Mouse (Mus musculus) right cerebral cortex, postnatal 36 days (tissue): Measurements from ENCODE around the gene Auts2.

Experiments used
- DNase-seq, 2 experiments: peaks; one replicate each; pipeline ENCODE4 v3.0.0; 2022; ENCODE audit warnings: low spot score in 2 of 2, mixed read lengths in 1 of 2

The Auts2 gene

DNA sequence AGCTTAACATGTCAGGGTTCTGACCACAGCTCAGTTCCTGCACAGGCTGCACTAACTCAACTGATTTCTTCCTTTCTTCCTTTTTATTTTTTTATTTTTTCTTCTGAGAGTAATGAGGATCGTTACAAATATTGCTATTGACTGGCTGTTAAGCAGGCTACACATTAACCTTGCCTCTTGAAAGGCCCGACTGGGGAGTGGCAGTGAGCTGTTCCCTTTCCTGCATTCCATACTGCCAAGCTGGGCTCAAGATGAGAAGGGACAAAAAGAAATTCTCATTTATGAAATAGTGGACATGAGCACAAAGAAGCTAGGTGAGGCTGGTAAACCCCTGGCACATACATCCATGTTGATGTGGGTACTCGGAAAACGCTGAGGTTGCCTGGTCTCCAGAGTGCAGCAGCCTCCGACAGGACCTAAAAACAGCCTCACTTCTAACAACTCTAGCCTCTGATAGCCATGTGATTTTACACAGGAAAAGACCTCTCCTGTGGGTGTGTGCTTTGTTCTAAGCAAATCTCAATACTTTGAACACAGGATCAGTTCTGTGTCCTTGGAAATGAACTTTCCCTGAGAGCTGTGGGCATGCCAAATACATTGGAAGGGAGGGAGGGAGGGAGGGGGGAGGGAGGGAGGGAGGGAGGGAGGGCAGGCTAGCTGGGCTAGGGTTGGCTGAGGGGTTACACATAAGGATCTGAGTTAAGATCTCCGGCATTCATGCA, 707.0 kb downstream of the Auts2 start:
- DNase-seq = no peak

DNA sequence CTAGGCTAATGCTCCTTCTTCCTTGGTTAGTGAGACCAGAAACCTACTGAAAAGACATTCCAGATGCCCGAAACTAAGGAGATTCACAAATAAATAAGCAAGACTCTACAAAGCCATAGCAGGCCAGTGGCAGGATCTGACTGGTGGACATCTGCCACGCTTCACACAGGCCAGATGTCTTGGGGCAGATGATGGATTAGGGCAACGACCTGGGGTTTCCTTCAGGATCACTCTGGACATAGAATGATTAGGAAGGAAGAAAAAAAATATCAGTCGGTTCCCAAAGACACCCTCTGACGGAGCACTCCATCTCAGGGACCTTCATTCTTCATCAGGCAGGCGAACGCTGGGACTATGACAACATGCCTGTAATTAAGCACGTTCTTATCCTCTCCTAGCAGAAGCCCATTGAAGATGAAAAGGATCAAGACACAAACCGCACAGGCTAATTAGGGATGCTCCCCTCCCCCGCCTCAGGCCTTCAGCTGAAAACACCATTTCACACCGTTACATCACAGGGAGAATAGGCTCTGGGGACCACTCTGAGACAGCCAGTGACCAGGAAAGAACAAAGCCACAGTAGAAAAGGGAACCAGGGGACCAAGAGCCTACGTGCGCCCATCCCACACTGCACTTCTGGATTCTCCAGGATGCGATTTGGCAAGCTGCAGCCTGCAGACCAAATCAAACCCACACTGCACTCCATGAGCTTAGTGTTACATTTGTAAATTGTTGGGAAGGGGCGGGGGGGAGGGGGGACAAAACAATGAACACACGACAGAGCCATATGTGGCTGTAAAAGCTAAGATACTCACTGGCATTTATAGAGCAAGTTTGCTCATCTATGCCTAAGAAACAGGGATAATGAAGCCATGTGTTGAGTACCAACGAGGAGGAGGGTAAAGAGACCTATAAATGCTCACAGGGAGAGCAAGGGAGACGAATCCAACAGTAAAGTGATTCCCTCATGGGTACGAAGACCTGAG, 710.0 kb downstream of the Auts2 start:
- DNase-seq = no peak

DNA sequence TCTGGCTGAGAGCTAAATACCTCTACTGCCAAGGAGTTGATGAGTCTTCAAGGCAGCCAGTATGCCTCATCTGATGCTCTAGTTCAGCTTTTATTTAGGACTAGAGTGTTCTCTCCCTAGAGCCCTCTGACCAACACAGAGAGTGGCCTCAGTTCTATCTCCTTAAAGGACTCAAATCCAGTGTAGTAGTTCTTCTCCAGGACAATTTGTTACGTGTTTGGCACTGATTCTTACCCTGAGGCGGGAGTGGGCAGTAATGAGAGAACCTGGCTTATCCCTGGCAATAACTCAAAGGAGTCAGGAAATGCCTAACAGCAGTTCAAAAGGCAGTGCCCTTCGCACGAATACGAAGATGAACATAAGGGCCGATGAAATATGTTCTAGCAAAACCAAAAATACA, 713.0 kb downstream of the Auts2 start:
- no peak for DNase-seq

DNA sequence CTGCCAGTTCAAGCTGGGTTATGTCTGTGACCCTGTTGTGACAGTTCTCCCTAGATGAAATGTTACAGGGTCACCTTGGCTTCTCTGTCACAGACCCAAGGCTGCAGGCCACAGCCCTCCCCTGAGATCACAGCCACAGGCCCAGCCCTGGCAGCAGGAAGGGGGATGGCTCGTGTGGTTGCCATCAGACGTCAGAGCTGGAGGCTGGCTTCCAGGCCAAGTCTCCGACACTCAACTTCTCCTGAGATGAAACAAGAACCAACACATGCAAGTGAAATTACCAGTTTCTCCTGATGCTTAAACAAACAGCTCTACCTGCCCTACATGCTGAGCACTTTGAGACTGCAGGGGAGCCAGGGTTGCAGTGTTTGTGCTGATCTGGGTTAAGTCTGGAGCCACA, 713.9 kb downstream of the Auts2 start:
- no peak for DNase-seq

DNA sequence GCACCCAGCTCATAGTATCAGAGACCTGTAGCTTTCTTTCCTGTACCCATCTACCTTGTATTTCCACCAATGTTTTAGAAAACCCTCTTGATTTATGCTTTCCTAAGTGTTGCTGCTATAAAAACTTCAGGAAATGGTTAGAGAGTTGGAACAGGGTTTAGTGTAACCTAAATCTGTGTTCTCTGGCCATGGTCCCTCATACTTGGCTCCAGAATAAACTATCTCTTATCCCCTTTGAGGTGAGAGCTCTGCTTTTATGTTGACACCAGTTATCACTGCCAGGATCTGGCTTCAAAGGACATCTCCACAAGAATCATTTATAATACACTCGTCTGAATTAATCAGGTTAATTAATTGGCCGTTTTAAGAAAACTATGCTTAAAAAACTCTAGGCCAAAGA, 714.5 kb downstream of the Auts2 start:
- no peak for DNase-seq

GRCm38 (mm10) chr5:131826362-131827261, 716.5 kb downstream of the Auts2 start:
- no peak for DNase-seq

GRCm38 (mm10) chr5:131825421-131825820, 717.7 kb downstream of the Auts2 start:
- no peak for DNase-seq

DNA sequence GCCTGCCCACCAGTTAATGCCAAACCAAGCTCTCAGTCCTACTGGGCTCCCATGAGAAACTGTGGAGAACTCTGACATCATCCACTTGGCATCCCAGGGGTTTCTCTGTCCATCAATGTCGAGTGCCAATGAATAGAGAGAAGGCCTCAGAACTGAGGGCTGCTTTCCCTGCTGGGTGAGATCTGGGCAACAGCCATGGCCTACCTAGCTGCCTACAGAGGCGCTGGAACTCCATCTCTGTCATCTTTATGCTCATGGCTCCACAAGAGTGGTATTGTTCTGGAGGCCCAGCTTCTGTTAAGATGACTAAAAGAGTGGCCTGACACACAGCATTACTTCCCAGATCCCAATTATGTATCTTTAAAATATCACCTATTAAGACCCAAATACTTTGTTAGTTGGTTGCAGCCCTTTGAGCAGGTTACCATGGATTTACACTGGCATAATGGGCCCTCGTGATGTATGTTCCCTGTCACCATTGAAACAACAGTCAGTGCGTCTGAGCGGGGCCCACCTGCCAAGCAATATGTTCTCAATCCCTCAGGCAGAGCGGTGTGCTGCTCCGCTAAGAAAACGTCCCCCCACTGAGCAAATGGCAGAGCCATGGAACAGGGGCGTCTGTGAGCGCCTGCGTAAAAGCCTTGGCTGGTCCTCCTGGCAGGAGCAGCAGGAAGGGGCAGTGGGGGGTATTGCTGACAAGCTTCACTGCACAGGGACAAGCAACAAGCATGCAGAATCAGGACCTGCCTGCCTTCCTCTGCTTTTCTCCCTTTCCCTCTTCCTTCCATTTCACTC, 718.8 kb downstream of the Auts2 start:
- DNase-seq = no peak

DNA sequence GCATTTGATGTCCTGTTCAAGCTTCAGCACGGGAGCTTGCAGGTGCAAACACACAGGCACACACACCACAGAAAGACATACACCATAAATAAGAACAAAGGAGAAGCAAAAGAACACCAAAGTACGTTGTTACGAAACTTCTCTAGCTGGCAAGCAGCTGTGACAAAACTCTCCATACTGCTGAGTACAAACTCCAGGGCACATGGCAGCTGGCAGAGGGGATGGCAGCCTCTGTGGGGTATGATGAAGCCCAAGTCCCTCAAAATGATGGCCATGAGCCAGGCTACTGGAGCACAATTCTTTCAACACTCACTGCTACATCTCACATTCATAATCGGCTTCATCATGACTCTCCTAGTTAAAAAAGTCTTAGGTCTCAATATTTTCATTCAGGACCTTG, 721.7 kb downstream of the Auts2 start:
- DNase-seq = no peak

GRCm38 (mm10) chr5:131819251-131819691, 723.9 kb downstream of the Auts2 start:
- DNase-seq = peak; percentile 73 to 84

GRCm38 (mm10) chr5:131815498-131815897, 727.6 kb downstream of the Auts2 start:
- DNase-seq = no peak

DNA sequence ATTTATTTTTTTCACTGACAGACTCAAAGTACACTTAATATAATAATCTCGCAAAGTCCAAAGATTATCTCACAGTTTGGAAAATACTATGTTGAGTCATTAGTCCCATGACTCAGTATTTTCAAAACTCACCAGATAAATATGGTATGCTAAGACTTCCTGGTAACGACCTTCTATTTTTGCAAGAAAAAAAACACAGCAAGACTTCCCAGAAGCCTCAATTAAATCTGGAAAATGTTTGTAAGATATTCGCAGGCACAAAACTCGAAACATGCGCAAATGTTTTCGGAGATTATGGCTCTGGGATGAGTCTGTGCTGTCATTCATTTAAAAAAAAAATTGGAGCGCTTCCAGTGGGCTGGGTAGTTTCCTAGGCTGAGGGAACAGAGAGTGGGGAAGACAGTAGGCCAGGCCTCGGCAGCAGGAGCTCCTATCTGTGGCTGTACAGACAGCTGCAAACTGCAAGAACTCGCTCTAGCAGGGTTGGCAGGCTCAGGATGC, 728.6 kb downstream of the Auts2 start:
- peak in 1 of 2 experiments; percentile 31 for DNase-seq

DNA sequence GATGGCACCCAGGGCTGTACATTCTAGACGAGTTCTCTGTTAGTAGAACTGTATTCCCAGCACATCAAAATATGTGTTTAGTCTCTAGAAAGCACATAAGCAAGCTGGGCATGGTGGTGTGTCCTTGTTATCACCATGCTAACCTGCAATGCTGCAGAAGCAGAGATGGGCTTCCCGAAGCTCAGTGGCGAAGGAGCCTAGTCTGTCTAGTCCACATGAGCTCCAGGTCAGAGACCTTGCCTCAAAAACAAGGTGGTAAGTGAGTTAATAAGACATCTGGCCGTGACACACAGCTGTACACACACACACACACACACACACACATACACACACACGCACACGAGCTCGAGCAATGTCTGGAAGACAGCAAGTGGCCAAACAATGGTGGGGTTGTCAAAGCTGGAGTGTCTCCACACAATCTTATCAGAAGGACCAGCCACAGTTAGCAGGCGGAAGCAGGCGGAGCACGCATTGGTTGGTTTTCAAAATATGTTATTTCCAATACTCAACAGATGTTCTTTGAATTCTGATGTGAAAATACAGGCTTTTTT, 729.1 kb downstream of the Auts2 start:
- DNase-seq = no peak

DNA sequence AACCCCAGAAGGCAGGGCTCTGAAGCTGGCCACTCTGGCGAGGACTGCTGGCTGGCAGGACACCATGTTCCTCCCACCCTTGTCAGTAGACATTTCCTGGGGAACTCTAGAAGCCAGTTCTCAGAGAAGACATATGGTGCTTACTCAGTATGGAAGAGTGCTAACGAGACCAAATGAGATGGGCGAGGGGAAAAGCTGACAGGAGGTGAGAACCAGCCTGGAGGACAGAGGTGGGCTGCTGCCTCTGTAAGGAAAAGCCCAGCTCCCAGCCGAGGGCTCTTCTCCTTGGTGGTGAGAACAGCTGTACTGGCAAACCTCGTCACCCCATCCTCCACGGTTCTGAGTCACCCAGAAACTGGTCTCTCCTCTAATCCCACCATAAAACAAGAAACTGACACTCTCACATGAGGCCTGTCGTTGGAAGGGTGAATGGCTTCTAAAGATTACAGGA, 729.8 kb downstream of the Auts2 start:
- DNase-seq = peak; percentile 61 to 73

DNA sequence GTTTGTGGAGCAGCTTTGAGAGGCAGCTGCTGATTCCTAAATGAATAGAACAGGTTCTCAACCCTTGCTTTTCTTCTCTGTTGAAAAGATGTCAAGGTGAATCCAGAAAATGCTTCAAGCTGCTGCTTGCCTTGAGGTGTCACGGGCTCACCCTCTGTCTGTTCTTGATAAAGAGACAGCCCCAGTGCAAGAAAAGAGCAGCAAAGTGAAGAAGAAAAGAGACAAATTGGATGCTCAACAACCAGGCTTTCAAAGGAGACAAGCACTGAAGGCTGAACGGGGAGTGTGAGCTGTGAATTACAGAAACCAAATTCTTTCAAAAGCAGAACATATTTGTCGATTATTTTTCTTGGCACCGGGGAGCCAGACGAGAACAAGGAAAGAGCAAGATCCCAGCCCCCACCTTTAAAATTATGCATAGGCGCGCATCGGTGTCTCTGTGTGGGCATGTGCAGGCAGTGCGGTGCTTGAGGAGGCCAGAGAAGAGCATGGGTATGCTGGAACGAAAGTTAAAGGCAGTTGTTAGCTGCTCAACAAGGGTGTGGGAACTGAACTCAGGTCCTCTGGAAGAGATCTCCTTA, 730.6 kb downstream of the Auts2 start:
- peak in 1 of 2 experiments; percentile 22 for DNase-seq

DNA sequence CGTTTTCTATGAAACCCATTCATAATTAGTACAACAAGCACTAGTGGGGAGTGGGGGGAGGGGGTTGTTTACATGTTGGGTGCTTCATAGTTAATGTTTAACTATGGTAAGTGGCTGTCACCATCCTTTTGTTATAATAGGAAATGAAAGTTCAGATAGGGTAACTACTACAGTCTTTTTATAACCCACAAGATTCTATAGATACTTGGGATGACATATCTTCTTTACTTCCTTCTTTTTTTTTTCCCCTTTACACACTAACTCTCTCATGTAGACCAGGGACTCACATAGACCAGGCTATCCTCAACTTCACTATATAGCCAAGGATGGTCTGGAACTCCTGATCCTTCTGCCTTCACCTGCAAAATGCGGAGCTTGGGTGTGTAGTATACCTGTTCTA, 736.8 kb downstream of the Auts2 start:
- DNase-seq = no peak

DNA sequence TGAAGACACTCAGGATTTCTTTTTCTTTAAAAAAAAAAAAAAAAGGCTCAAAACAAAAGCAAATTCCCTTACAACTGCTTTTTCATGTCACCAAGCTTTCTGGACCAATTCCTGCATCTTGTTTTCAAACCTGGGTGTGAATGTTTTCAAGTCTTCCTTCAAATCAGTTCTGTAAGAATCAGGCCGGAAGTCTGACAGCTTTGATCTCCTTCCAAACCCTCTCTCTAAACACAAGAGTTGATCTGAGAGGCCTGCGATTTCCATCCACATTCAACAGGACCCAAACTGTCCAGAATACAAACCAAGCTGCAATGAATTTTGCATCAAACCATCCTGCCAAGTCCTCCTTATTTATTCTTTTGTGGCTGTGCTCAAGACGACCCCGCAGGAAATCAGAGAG, 737.9 kb downstream of the Auts2 start:
- DNase-seq = peak in 1 of 2 experiments; percentile 21

GRCm38 (mm10) chr5:131803609-131804008, 739.5 kb downstream of the Auts2 start:
- no peak for DNase-seq

GRCm38 (mm10) chr5:131802340-131803036, 740.7 kb downstream of the Auts2 start:
- DNase-seq = no peak
